Mouse (Mus musculus): ENCODE measurements around the gene Agpat3.
A peak's percentile ranks its signal among the peaks of the same experiment; 100 is the strongest.

Gene Agpat3

GRCm38 (mm10) chr10:78321133-78321757 is 31.0 kb downstream of the Agpat3 start:
- no peak for DNase-seq

GRCm38 (mm10) chr10:78320526-78320925 is 31.8 kb downstream of the Agpat3 start:
- DNase-seq, result peak; percentile 91

- no peak for DNase-seq
Measured at GRCm38 (mm10) chr10:78319940-78320339, 32.3 kb downstream of the Agpat3 start.

- no peak for DNase-seq
Measured at GRCm38 (mm10) chr10:78317270-78317923, 34.9 kb downstream of the Agpat3 start.

- DNase-seq, result peak; percentile 76
Measured at GRCm38 (mm10) chr10:78316228-78317087, 35.8 kb downstream of the Agpat3 start.

GRCm38 (mm10) chr10:78315145-78315544 is 37.1 kb downstream of the Agpat3 start:
- no peak for DNase-seq

GRCm38 (mm10) chr10:78311886-78312635 is 40.2 kb downstream of the Agpat3 start:
- no peak for DNase-seq

GRCm38 (mm10) chr10:78310747-78311267 is 41.5 kb downstream of the Agpat3 start:
- DNase-seq, result no peak

GRCm38 (mm10) chr10:78308617-78309016 is 43.7 kb downstream of the Agpat3 start:
- DNase-seq, result no peak

GRCm38 (mm10) chr10:78307391-78307790 is 44.9 kb downstream of the Agpat3 start:
- no peak for DNase-seq

GRCm38 (mm10) chr10:78306027-78306426 is 46.3 kb downstream of the Agpat3 start:
- no peak for DNase-seq

GRCm38 (mm10) chr10:78304996-78305395 is 47.3 kb downstream of the Agpat3 start:
- no peak for DNase-seq

- DNase-seq, result no peak
Measured at GRCm38 (mm10) chr10:78303675-78304074, 48.6 kb downstream of the Agpat3 start.

GRCm38 (mm10) chr10:78300061-78300460 is 52.2 kb downstream of the Agpat3 start:
- no peak for DNase-seq

GRCm38 (mm10) chr10:78298651-78299644 is 53.3 kb downstream of the Agpat3 start:
- no peak for DNase-seq

GRCm38 (mm10) chr10:78297576-78298484 is 54.5 kb downstream of the Agpat3 start:
- DNase-seq, result peak; percentile 85

GRCm38 (mm10) chr10:78296980-78297379 is 55.3 kb downstream of the Agpat3 start:
- peak; percentile 52 for DNase-seq

- no peak for DNase-seq
Measured at GRCm38 (mm10) chr10:78296371-78296770, 55.9 kb downstream of the Agpat3 start.

- no peak for DNase-seq
Measured at GRCm38 (mm10) chr10:78293576-78293975, 58.7 kb downstream of the Agpat3 start.

GRCm38 (mm10) chr10:78292381-78292780 is 59.9 kb downstream of the Agpat3 start:
- DNase-seq, result no peak
